ENCODE assay signal across 11 mouse cellular contexts in genomic region chr14:25749143-25749909, GRCm38 (mm10). TPM values are rescaled to one million over a fixed set of nuclear protein-coding genes. Genes with fewer than 3 reads are reported as not detected.
A peak's percentile ranks its signal among the peaks of the same experiment; 100 is the strongest.
DNase-seq lines count a peak whose midpoint lies in the region; ATAC-seq and TF ChIP-seq lines count a peak whose summit lies in the region.
"Had no signal": no experiment of that assay in that cellular context is flagged by ENCODE, and none has a peak within 500 bp of the region (broad histone marks: within the 10 kb centered on the region; RNA-seq: fewer than 3 reads in every experiment).

No protein-coding gene starts in this region.

- no peak overlapping the region for H3K4me2 ChIP-seq in limb, embryonic 14.5 days (replicated peaks; ENCODE audit: low read depth, low read length, severe bottlenecking)
- H3K4me2 ChIP-seq in midbrain, postnatal 0 days (ENCODE audit: low read depth, low read length, poor library complexity, severe bottlenecking): no peak overlapping the region
- H3K4me2 ChIP-seq: midbrain, embryonic 12.5 days had no signal

- H3K36me3 ChIP-seq in kidney, adult 2 months (ENCODE audit: control insufficient read depth, insufficient read depth, low read length): no peaks in the 10 kb centered on the region
- peaks cover 39% of the 10 kb centered on the region for H3K36me3 ChIP-seq in limb, embryonic 14.5 days (ENCODE audit: control insufficient read depth, insufficient read depth, low read length)
- no peaks in the 10 kb centered on the region for H3K36me3 ChIP-seq in midbrain, postnatal 0 days (ENCODE audit: insufficient read depth, low read length)
- H3K36me3 ChIP-seq: midbrain, embryonic 12.5 days had no signal

- ATAC-seq in limb, embryonic 14.5 days (ENCODE audit: low FRiP score, low read depth): peak; percentile 31; the same call in 1 of the 2 replicates
- no peak for ATAC-seq in midbrain, postnatal 0 days (ENCODE audit: low FRiP score)

- WGBS in kidney, adult 2 months: 61% methylated on average over 13 of the region's 13 CpGs
- WGBS in limb, embryonic 14.5 days: 17% methylated on average over 13 of the region's 13 CpGs
- WGBS in midbrain, postnatal 0 days: 59% methylated on average over 13 of the region's 13 CpGs

- DNase-seq in kidney, postnatal 10 days: peak; percentile 41
- no peak for DNase-seq in kidney, adult 2 months
- DNase-seq in adrenal gland, postnatal 36 days: peak; percentile 36 to 64
- DNase-seq in gastrocnemius, adult 8-10 months (ENCODE audit: low spot score in 2 of 2): peak; percentile 63 to 75
- DNase-seq in limb, embryonic 14.5 days (ENCODE audit: low spot score): peak; percentile 64
- no peak for DNase-seq in natural killer cell, adult 2 months (ENCODE audit: low spot score in 2 of 2)
- DNase-seq in right cerebral cortex, postnatal 14 days: no peak
- no peak for DNase-seq in midbrain, postnatal 0 days (ENCODE audit: low spot score)
- DNase-seq: cerebellum, postnatal 25 days; kidney, adult 11 months had no signal

- H3K4me3 ChIP-seq in kidney, adult 2 months (ENCODE audit: insufficient read depth, low read depth, low read length): no peak overlapping the region
- H3K4me3 ChIP-seq in limb, embryonic 14.5 days (replicated peaks; ENCODE audit: low read length): no peak overlapping the region
- no peak overlapping the region for H3K4me3 ChIP-seq in midbrain, postnatal 0 days (ENCODE audit: low read depth, low read length)
- H3K4me3 ChIP-seq: midbrain, embryonic 12.5 days had no signal

- no peaks in the 10 kb centered on the region for H3K27me3 ChIP-seq in kidney, adult 2 months (replicated peaks; ENCODE audit: control insufficient read depth, insufficient read depth, low read length)
- no peaks in the 10 kb centered on the region for H3K27me3 ChIP-seq in limb, embryonic 14.5 days (ENCODE audit: control insufficient read depth, insufficient read depth, low read length)
- H3K27me3 ChIP-seq in midbrain, postnatal 0 days (ENCODE audit: insufficient read depth, low read length): no peaks in the 10 kb centered on the region
- H3K27me3 ChIP-seq: midbrain, embryonic 12.5 days had no signal

- no peaks in the 10 kb centered on the region for H3K9me3 ChIP-seq in limb, embryonic 14.5 days (ENCODE audit: control insufficient read depth, low read length)
- no peaks in the 10 kb centered on the region for H3K9me3 ChIP-seq in midbrain, postnatal 0 days (ENCODE audit: low read length)
- H3K9me3 ChIP-seq: midbrain, embryonic 12.5 days had no signal

- TF ChIP-seq CTCF in kidney, adult 2 months (conservative IDR thresholded peaks at IDR 0.05; ENCODE audit: insufficient read depth, insufficient read length, low read depth, low read length): no peak
- TF ChIP-seq CTCF in midbrain, postnatal 0 days (IDR thresholded peaks at IDR 0.05): no peak

- no peak for TF ChIP-seq POLR2A in kidney, adult 2 months (IDR thresholded peaks at IDR 0.05; ENCODE audit: low read depth, low read length)
- TF ChIP-seq POLR2A in limb, embryonic 14.5 days (IDR thresholded peaks at IDR 0.05; ENCODE audit: borderline replicate concordance, extremely low read depth, insufficient read depth, insufficient read length): no peak

- H3K9ac ChIP-seq in limb, embryonic 14.5 days (ENCODE audit: low read depth, low read length, severe bottlenecking): peak overlapping the region; percentile 21; the same call in 1 of the 2 replicates
- no peak overlapping the region for H3K9ac ChIP-seq in midbrain, postnatal 0 days (replicated peaks; ENCODE audit: low read length, poor library complexity, severe bottlenecking)
- H3K9ac ChIP-seq: midbrain, embryonic 12.5 days had no signal

- no peaks in the 10 kb centered on the region for H3K4me1 ChIP-seq in kidney, adult 2 months (ENCODE audit: control insufficient read depth, insufficient read depth, low read length)
- peaks cover 35% of the 10 kb centered on the region for H3K4me1 ChIP-seq in limb, embryonic 14.5 days (ENCODE audit: control insufficient read depth, insufficient read depth, low read length)
- no peaks in the 10 kb centered on the region; the same call in 1 of the 2 replicates for H3K4me1 ChIP-seq in midbrain, postnatal 0 days (ENCODE audit: insufficient read depth, low read length)

- no peak overlapping the region for H3K27ac ChIP-seq in kidney, adult 2 months (ENCODE audit: insufficient read depth, low read depth, low read length)
- peak overlapping the region; percentile 73 for H3K27ac ChIP-seq in limb, embryonic 14.5 days (replicated peaks; ENCODE audit: low read depth, low read length)
- H3K27ac ChIP-seq in midbrain, postnatal 0 days (ENCODE audit: low read depth, low read length): no peak overlapping the region
- H3K27ac ChIP-seq: midbrain, embryonic 12.5 days had no signal

RNA-seq across cellular contexts. Expression of gene Zcchc24, which starts 19.5 kb away (rescaled TPM):
- polyA plus RNA-seq in kidney, adult 2 months (2012; rRNA removed): 12.4 TPM in 2 replicates
- 10 to 100 TPM; 21.2 to 21.3 TPM for total RNA-seq in adrenal gland, postnatal 36 days (2021)
- 10 to 100 TPM; 54.4 to 82.7 (median 64.0) TPM for total RNA-seq in gastrocnemius, adult 8-10 months (2022)
- 52.7 and 58.0 TPM in 2 replicates for polyA plus RNA-seq in limb, embryonic 14.5 days (2012; rRNA removed)
- 45.1 and 49.3 TPM in 2 replicates for polyA plus RNA-seq in limb, embryonic 14.5 days (2014; fragmentation: Nextera tagmentation; extraction: Ambion mirVana)
- 28.3 and 34.3 TPM in 2 replicates for total RNA-seq in midbrain, postnatal 0 days (2014; rRNA removed)
- 13.9 and 15.3 TPM in 2 replicates for polyA plus RNA-seq in midbrain, postnatal 0 days (2015; fragmentation: Nextera tagmentation; extraction: Ambion mirVana)

RNA-seq across cellular contexts. Expression of gene Ppif, which starts 55.4 kb away (rescaled TPM):
- polyA plus RNA-seq in kidney, adult 2 months (2012; rRNA removed): 164 and 168 TPM in 2 replicates
- 10 to 100 TPM; 24.4 to 27.7 TPM for total RNA-seq in adrenal gland, postnatal 36 days (2021)
- 10 to 100 TPM; 22.9 to 29.3 (median 28.8) TPM for total RNA-seq in gastrocnemius, adult 8-10 months (2022)
- 67.1 and 79.9 TPM in 2 replicates for polyA plus RNA-seq in limb, embryonic 14.5 days (2012; rRNA removed)
- polyA plus RNA-seq in limb, embryonic 14.5 days (2014; fragmentation: Nextera tagmentation; extraction: Ambion mirVana): 27.3 and 28.9 TPM in 2 replicates
- 51.4 and 55.8 TPM in 2 replicates for total RNA-seq in midbrain, postnatal 0 days (2014; rRNA removed)
- polyA plus RNA-seq in midbrain, postnatal 0 days (2015; fragmentation: Nextera tagmentation; extraction: Ambion mirVana): 50.2 and 52.2 TPM in 2 replicates

Comparison
In these comparisons a context has a peak if more than half of its experiments do, and no peak if none do; other contexts are left out.
1. DNase-seq: peak in kidney, postnatal 10 days (single experiment), adrenal gland, postnatal 36 days (2 of 2), gastrocnemius, adult 8-10 months (2 of 2) and limb, embryonic 14.5 days (single experiment); none in kidney, adult 2 months (single experiment), natural killer cell, adult 2 months (0 of 2), right cerebral cortex, postnatal 14 days (single experiment) and midbrain, postnatal 0 days (single experiment).